Mouse (Mus musculus): Measurements from ENCODE around the gene Mboat7. TPM values are rescaled to one million over a fixed set of nuclear protein-coding genes. Genes with fewer than 3 reads are reported as not detected.
"Not testable (repeated sequence)": the region's sequence is repeated elsewhere in the genome, so short reads cannot be mapped to it uniquely, and the experiment has no call there.

The Mboat7 gene
- total RNA-seq (2021) = 10 to 100 TPM in 1 of 2 experiments, 1 to 10 TPM in 1; 8.1 to 11.2 TPM
- long read RNA-seq, experiment 1, partial matches to known transcripts = 6 of 10 reads
- long read RNA-seq, experiment 1, other reads (novel, unspliced or antisense) = 0 of 10 reads
- long read RNA-seq, experiment 2, transcript Mboat7-201 (8 exons, 2,878 nt) = major isoform, 8 of 11 reads
- long read RNA-seq, experiment 2, partial matches to known transcripts = 1 of 11 reads
- long read RNA-seq, experiment 2, other reads (novel, unspliced or antisense) = 0 of 11 reads

DNA sequence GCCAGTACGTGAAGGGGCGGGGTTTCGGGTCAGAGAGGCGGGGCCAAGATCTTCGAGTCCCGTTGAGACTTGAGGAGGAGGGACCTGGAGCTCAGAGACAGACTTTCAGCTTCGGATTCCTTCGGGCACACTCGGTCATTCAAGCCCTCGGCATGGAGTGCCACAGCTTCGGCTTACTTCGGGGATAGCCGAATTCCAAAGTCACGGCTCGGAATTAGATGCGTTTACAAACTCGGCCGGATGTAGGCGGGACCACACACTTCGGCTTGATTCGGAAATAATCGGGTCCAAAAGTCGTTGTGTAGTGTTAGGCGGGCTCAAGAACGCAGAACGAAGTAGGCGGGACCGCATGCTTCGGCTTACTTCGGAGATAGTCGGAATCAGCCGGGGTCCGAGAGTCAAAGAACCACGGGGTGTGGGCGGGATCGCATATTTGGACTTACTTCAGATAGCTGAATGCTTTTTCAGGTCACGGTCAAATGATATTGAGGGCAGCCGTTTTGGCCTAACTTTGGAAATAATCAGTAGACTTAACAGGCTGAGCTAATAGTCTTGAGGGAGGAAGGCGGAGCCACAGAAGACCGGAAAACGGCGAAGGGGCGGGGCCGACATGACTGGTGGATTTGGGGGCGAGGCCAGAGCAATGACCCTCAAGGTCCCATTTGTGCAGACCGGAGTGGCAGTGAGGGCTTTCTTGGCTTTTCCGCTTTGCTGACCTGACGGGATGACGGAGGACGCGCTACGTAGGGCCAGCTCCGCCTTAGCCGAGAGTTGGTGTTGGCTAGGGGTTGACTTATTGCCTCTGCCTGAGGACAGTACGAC lies at the start of gene Mboat7:
Gene Mboat7 (minus strand): TSS at position 537 of the 822 bp plus-strand sequence.
- peak; percentile 94 for DNase-seq

GRCm38 (mm10) chr7:3732675-3733074 lies 39.4 kb upstream of the Mboat7 start:
- not testable (repeated sequence) for DNase-seq

- DNase-seq = not testable (repeated sequence)
Measured at GRCm38 (mm10) chr7:3725459-3725858, 32.1 kb upstream of the Mboat7 start.

DNA sequence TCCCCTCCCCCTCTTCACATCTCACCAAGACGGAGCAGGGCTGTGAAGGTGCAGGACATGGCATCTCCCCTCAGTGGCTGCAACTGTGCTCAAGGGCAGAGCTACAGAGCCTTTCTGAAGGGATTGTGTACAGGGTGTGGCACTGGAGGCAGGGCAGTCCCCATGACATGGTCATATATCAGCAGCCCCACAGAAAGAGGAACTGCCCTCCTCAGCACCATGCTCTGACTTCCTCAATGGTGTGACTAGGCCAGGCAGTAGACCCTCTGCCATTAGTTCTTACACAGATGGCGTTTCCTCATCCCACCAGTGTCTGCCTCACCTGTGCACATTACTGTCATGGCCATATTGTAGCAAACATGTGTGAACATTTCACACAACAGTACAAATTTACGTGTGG lies 26.9 kb upstream of the Mboat7 start, which contains the start of gene Pirb:
Gene Pirb (minus strand): TSS at position 124 of the 400 bp plus-strand sequence.
- not testable (repeated sequence) for DNase-seq

DNA sequence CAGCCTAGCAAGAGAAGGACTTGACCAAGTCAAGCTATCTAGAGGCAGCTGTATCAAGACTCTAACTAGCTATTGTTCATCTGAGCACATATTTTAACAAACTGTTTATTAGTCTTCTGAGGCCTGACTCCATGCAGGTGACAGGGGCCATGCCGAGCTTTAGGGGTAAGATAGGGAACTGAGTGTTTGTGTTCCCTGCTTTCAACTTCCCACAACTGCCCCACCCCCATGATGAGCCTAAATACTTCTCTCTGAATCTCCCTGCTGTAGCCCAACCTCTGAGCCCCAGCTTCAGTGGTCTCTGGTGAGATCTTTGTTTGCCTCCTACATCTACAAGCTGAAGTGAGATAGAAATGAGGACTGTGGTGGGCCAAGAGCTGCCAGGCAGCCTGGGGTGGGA lies 21.9 kb upstream of the Mboat7 start:
- no peak for DNase-seq

DNA sequence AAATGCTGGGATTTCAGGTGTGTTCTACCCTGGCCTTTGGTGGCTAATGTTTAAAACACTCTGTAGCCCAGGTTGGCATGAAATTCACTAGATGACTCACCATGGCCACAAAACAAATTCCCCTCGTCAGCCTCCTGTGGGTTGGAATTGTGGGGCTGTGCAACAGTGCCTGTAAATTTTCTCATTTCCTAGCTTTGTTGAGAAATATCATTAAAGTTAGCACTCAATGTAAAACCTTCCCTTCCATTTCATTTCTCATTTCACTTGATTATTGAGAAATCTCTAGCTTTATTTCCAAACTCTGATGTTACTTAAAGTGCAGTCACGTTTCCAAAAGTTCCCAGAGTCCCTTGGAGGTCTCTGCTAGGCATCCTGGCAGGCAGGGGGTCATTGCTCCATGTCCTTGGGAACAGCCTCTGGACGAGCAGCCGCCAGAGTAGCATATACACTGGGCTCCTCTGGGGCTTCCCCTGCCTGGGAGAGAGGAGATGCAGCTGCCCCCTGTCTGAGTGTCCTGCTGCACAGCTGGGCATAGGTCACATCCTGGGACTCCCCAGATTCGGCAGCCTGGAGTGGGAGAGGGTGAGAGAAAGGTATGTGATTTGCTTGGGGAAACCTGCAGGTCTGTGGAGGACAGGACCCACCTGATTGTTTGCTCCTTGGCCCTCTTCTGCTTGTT lies 19.1 kb upstream of the Mboat7 start:
- no peak for DNase-seq

- no peak for DNase-seq
Measured at GRCm38 (mm10) chr7:3709000-3709399, 15.7 kb upstream of the Mboat7 start.

DNA sequence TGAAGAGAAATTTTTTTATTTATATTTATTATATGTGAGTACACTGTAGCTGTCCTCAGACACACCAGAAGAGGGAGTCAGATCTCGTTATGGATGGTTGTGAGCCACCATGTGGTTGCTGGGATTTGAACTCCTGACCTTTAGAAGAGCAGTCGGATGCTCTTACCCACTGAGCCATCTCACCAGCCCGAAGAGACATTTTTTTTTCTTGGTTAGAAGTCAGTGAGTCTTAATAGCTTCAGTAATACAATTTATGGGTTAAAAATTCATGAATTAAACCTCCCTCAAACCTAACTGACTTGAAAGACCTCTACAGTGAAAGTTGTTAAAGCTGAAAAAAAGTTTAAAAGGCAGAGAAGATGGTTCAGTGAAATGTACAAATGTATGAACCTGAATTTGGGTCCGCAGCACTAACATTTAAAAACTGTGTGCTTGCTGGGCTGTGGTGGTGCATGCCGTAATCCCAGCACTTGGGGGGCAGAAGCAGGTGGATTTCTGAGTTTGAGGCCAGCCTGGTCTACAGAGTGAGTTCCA lies 15.2 kb upstream of the Mboat7 start:
- not testable (repeated sequence) for DNase-seq

- no peak for DNase-seq
Measured at GRCm38 (mm10) chr7:3707568-3708413, 14.5 kb upstream of the Mboat7 start.

GRCm38 (mm10) chr7:3707027-3707426 lies 13.7 kb upstream of the Mboat7 start:
- no peak for DNase-seq

DNA sequence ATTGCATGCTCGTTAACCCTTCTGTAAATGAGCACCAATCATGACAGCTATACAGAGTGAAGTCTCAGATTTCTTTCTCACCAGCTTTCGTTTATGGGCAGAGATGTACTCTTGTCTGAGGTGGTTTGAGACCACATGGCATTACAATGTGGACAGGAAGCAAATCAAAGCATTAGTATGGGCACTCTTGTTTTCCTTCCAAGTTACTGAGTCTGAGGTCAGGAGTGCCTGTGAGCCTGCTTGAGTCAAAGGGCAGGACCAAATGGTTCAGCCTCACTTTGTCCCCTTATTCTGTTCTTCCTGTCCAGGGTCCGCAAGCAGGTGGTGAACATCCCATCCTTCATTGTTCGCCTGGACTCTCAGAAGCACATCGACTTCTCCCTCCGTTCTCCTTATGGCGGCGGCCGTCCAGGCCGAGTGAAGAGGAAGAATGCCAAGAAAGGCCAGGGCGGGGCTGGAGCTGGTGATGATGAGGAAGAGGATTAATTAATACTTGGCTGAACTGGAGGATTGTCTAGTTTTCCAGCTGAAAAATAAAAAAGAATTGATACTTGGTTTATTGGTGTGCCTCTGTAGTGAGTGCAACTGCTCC lies 13.1 kb upstream of the Mboat7 start:
- DNase-seq = no peak

GRCm38 (mm10) chr7:3705911-3706310 lies 12.6 kb upstream of the Mboat7 start:
- DNase-seq = no peak

DNA sequence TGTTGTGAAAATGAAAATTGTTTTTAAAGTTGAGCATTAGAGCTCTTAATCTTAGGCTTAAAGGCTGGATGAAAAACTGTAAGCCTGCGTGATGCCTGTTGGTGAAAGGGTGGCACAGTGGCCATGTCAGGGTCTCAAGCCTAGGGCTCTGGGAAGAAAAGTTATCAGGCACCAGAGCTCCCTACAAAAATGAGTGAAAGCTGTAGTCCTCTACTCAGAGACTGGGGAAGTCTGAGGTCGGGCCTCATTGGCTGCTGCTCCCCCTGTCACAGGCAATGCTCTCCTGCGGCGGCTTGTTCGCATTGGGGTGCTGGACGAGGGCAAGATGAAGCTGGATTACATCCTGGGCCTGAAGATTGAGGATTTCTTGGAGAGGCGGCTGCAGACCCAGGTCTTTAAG lies 12.1 kb upstream of the Mboat7 start:
- DNase-seq = not testable (repeated sequence)

DNA sequence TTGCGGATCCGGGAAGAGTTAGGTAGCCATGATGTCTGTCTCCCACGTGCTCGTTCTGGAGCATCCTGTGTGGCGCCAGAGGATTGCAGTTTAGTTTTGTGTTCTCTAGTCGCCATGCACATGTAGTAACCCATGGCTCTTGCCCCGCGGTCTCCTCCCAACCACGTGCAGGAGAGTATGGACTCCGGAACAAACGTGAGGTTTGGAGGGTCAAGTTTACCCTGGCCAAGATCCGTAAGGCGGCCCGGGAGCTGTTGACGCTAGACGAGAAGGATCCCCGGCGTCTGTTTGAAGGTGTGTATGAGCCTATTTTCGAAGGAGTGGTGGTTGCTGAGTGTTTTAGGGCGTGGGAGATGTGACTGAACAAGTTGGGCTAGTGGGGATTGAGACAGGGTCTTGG lies 11.2 kb upstream of the Mboat7 start:
- DNase-seq = no peak

DNA sequence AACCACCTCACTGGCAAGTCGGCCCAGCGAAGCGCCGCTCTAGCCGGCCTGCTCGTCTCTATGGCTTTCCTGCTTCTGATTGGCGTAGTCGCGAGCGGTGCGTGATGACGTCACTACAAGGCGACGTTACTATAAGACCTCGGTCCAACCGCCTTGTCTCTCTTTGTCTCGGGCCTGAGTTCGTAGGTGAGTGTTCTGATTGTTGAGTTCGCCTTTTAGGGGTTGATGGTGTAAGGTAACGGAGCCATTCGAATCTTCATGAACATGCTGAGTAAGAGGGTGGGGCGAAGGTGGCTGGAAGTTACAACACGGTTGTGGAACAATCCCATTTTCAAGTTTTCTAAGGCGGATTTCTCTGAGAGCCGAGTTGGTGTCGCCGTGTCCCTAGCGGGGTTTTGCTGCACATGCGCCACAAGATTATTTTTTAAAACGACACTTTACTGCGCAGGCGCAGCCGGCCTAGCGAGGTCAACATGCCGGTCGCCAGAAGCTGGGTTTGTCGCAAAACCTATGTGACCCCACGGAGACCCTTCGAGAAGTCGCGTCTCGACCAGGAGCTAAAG lies 10.6 kb upstream of the Mboat7 start, which contains the start of gene Rps9:
Gene Rps9 (plus strand): TSS at position 115 of the 563 bp plus-strand sequence.
- peak; percentile 93 for DNase-seq

GRCm38 (mm10) chr7:3703148-3703878 lies 10.0 kb upstream of the Mboat7 start:
- no peak for DNase-seq

- DNase-seq = no peak
Measured at GRCm38 (mm10) chr7:3698471-3698870, 5.1 kb upstream of the Mboat7 start.

- not testable (repeated sequence) for DNase-seq
Measured at GRCm38 (mm10) chr7:3694949-3695305, 1.6 kb upstream of the Mboat7 start.

- peak; percentile 70 for DNase-seq
Measured at GRCm38 (mm10) chr7:3694076-3694948, 989 bp upstream of the Mboat7 start.
